Mouse (Mus musculus) cerebellum, adult 2 months (tissue): ENCODE data around the gene Fry.

Experiments used
- CTCF ChIP-seq: fragments of 200-500 bp; IDR thresholded peaks from 2 replicates; pipeline ENCODE4 v1.5.1; 2011; ENCODE audit warnings: low read depth, mild to moderate bottlenecking, control low read depth, low read length, moderate library complexity, borderline replicate concordance; ENCODE audit not compliant: insufficient read depth
- POLR2A ChIP-seq: fragments of 200-500 bp; IDR thresholded peaks from 2 replicates; pipeline ENCODE4 v1.6.1; 2011; ENCODE audit warnings: low read length, control low read depth, borderline replicate concordance; ENCODE audit not compliant: insufficient read depth

DNA sequence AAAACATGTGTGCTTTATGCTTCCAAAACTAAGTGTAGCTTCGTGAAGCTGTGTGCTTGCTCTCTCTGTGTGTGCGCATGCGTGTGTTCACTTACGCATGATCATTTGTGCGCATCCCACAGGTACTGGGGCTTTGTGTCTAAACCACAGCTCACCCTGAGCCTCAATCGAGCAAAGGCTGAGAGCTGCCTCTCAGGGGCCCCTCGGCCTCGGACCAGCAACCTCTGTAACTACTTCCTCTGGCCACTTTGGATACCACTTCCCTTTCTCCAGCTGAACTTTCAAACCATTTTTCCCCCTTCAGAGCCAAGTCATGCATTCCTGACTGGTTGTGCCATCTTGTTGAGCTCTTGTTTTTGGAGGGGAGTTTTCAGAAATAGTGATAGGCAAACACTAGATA, 36.9 kb downstream of the Fry start:
- no peak for TF ChIP-seq POLR2A
- no peak for TF ChIP-seq CTCF
